Mouse (Mus musculus) heart, postnatal 0 days (tissue): ENCODE data around the gene Lmna.

Experiments
- CTCF ChIP-seq: IDR thresholded peaks from 2 replicates; pipeline ENCODE4 v1.5.1; 2016; ENCODE audit warnings: antibody characterized with exemption, control low read depth, low read depth
- EP300 ChIP-seq: IDR thresholded peaks from 2 replicates; pipeline ENCODE4 v1.6.1; 2016; ENCODE audit warnings: antibody characterized with exemption, low read depth

- TF ChIP-seq CTCF (no peak), EP300 (no peak)
Observed at GRCm38 (mm10) chr3:88546674-88547418, 37.1 kb upstream of the Lmna start.
